Mouse (Mus musculus) forebrain, embryonic 15.5 days (tissue): ENCODE data around the gene Zmiz2. TPM values are rescaled to one million over a fixed set of nuclear protein-coding genes. Genes with fewer than 3 reads are reported as not detected.

Experiments
- ATAC-seq: fragments of 200-750 bp; cut with Nextera tagmentation; replicated peaks from 2 replicates; pipeline ENCODE4 v1.8.0; 2017; ENCODE audit warnings: mild to moderate bottlenecking, moderate TSS enrichment, moderate library complexity
- H3K27ac ChIP-seq: fragments of 300-500 bp; sonication (generic); replicated peaks from 2 replicates; pipeline ENCODE4 v1.5.1; 2015; ENCODE audit warnings: mild to moderate bottlenecking, inconsistent platforms
- H3K27me3 ChIP-seq: fragments of 300-500 bp; sonication (generic); 2 replicates; pipeline ENCODE4 v1.6.1; 2015; ENCODE audit warnings: inconsistent platforms
- H3K36me3 ChIP-seq: fragments of 300-500 bp; sonication (generic); 2 replicates; pipeline ENCODE4 v1.6.1; 2015; ENCODE audit warnings: mild to moderate bottlenecking, inconsistent platforms
- H3K4me1 ChIP-seq: fragments of 300-500 bp; sonication (generic); 2 replicates; pipeline ENCODE4 v1.6.1; 2015; ENCODE audit warnings: inconsistent platforms
- H3K4me2 ChIP-seq: fragments of 300-500 bp; sonication (generic); replicated peaks from 2 replicates; pipeline ENCODE4 v1.6.1; 2015; ENCODE audit warnings: mild to moderate bottlenecking, inconsistent platforms
- H3K4me3 ChIP-seq: fragments of 300-500 bp; sonication (generic); 2 replicates; pipeline ENCODE4 v1.5.1; 2015; ENCODE audit warnings: mild to moderate bottlenecking, inconsistent platforms
- H3K9ac ChIP-seq: fragments of 300-500 bp; sonication (generic); replicated peaks from 2 replicates; pipeline ENCODE4 v1.6.1; 2015; ENCODE audit warnings: mild to moderate bottlenecking, inconsistent platforms
- H3K9me3 ChIP-seq: fragments of 300-500 bp; sonication (generic); 2 replicates; pipeline ENCODE4 v1.6.1; 2016; ENCODE audit warnings: inconsistent platforms
- WGBS: fragments of 180-500 bp; shearing (Covaris S2); methylation state at CpG from one replicate; pipeline ENCODE4 v1.1.7; 2015; ENCODE audit warnings: mixed read lengths; 5-methylcytosine and 5-hydroxymethylcytosine counted together
- polyA plus RNA-seq: library from polyadenylated mRNA; unstranded; fragments of >200 nt; fragmentation: Nextera tagmentation; extraction: Ambion mirVana; gene quantifications from 2 replicates; pipeline ENCODE4 v1.2.1, GENCODE M21; 2015

Gene Zmiz2
- polyA plus RNA-seq, 1 experiment from 2014 or later, result 38.7 TPM

- no peak overlapping the region for H3K9ac ChIP-seq
- 73% methylated on average over 9 of the region's 9 CpGs for WGBS
- no peaks in the 10 kb centered on the region for H3K36me3 ChIP-seq
- H3K9me3 ChIP-seq, result no peaks in the 10 kb centered on the region
- no peak overlapping the region for H3K27ac ChIP-seq
- H3K4me1 ChIP-seq, result no peaks in the 10 kb centered on the region
- H3K4me3 ChIP-seq, result no peak overlapping the region
- no peak overlapping the region for H3K4me2 ChIP-seq
- no peaks in the 10 kb centered on the region for H3K27me3 ChIP-seq
- no peak for ATAC-seq
Measured at GRCm38 (mm10) chr11:6372784-6373183, 16.1 kb upstream of the Zmiz2 start.

GRCm38 (mm10) chr11:6380916-6381315, 8.0 kb upstream of the Zmiz2 start:
- no peak for ATAC-seq
- H3K4me1 ChIP-seq, result no peaks in the 10 kb centered on the region
- no peak overlapping the region for H3K4me2 ChIP-seq
- no peaks in the 10 kb centered on the region for H3K27me3 ChIP-seq
- H3K4me3 ChIP-seq, result no peak overlapping the region
- WGBS, result 90% methylated on average over 6 of the region's 6 CpGs
- no peaks in the 10 kb centered on the region for H3K9me3 ChIP-seq
- H3K27ac ChIP-seq, result no peak overlapping the region
- no peaks in the 10 kb centered on the region for H3K36me3 ChIP-seq
- no peak overlapping the region for H3K9ac ChIP-seq

- no peak overlapping the region for H3K9ac ChIP-seq
- no peaks in the 10 kb centered on the region for H3K27me3 ChIP-seq
- peaks cover 24% of the 10 kb centered on the region for H3K4me1 ChIP-seq
- WGBS, result 89% methylated on average over 6 of the region's 6 CpGs
- peaks cover 17% of the 10 kb centered on the region for H3K36me3 ChIP-seq
- ATAC-seq, result no peak
- peak overlapping the region; percentile 85 for H3K4me3 ChIP-seq
- H3K27ac ChIP-seq, result peak overlapping the region; percentile 97
- H3K4me2 ChIP-seq, result peak overlapping the region; percentile 39; the same call in 1 of the 2 replicates
- no peaks in the 10 kb centered on the region for H3K9me3 ChIP-seq
Measured at GRCm38 (mm10) chr11:6388126-6388725, 648 bp upstream of the Zmiz2 start.

GRCm38 (mm10) chr11:6389483-6389921, 628 bp downstream of the Zmiz2 start:
- no peaks in the 10 kb centered on the region for H3K9me3 ChIP-seq
- peak; percentile 34 for ATAC-seq
- WGBS, result 0% methylated on average over 36 of the region's 43 CpGs
- H3K4me1 ChIP-seq, result peaks cover 32% of the 10 kb centered on the region
- H3K4me3 ChIP-seq, result peak overlapping the region; percentile 85
- H3K36me3 ChIP-seq, result peaks cover 19% of the 10 kb centered on the region
- no peaks in the 10 kb centered on the region for H3K27me3 ChIP-seq
- peak overlapping the region; percentile 97 for H3K27ac ChIP-seq
- H3K9ac ChIP-seq, result peak overlapping the region; percentile 93
- peak overlapping the region; percentile 80 for H3K4me2 ChIP-seq

- H3K4me3 ChIP-seq, result peak overlapping the region; percentile 85
- 80% methylated on average over 8 of the region's 8 CpGs for WGBS
- H3K4me2 ChIP-seq, result peak overlapping the region; percentile 80
- H3K9ac ChIP-seq, result peak overlapping the region; percentile 93
- H3K27ac ChIP-seq, result no peak overlapping the region
- peaks cover 26% of the 10 kb centered on the region for H3K36me3 ChIP-seq
- H3K9me3 ChIP-seq, result no peaks in the 10 kb centered on the region
- peaks cover 32% of the 10 kb centered on the region for H3K4me1 ChIP-seq
- no peaks in the 10 kb centered on the region for H3K27me3 ChIP-seq
- no peak for ATAC-seq
Measured at GRCm38 (mm10) chr11:6390376-6391053, 1.6 kb downstream of the Zmiz2 start.

GRCm38 (mm10) chr11:6391516-6392276, 2.8 kb downstream of the Zmiz2 start:
- Histone ChIP-seq H3K27me3 (no peaks in the 10 kb centered on the region), H3K4me3 (no peak overlapping the region), H3K4me1 (peaks cover 32% of the 10 kb centered on the region), H3K9me3 (no peaks in the 10 kb centered on the region), H3K9ac (no peak overlapping the region), H3K27ac (no peak overlapping the region), H3K36me3 (peaks cover 38% of the 10 kb centered on the region), H3K4me2 (no peak overlapping the region)
- WGBS, result 93% methylated on average over 8 of the region's 8 CpGs
- no peak for ATAC-seq

GRCm38 (mm10) chr11:6392857-6393256, 4.0 kb downstream of the Zmiz2 start:
- no peak for ATAC-seq

GRCm38 (mm10) chr11:6393866-6394265, 5.0 kb downstream of the Zmiz2 start:
- no peaks in the 10 kb centered on the region for H3K27me3 ChIP-seq
- H3K4me3 ChIP-seq, result no peak overlapping the region
- H3K4me2 ChIP-seq, result no peak overlapping the region
- no peaks in the 10 kb centered on the region for H3K9me3 ChIP-seq
- WGBS, result 64% methylated on average over 1 of the region's 1 CpGs
- H3K9ac ChIP-seq, result no peak overlapping the region
- peaks cover 32% of the 10 kb centered on the region for H3K4me1 ChIP-seq
- H3K36me3 ChIP-seq, result peaks cover 59% of the 10 kb centered on the region
- no peak for ATAC-seq
- H3K27ac ChIP-seq, result no peak overlapping the region

More at GRCm38 (mm10) chr11:6392857-6393256, 4.0 kb downstream of the Zmiz2 start:
- peaks cover 49% of the 10 kb centered on the region for H3K36me3 ChIP-seq
- peaks cover 32% of the 10 kb centered on the region for H3K4me1 ChIP-seq
- H3K27me3 ChIP-seq, result no peaks in the 10 kb centered on the region
- no peaks in the 10 kb centered on the region for H3K9me3 ChIP-seq
- no peak overlapping the region for H3K27ac ChIP-seq
- no peak overlapping the region for H3K9ac ChIP-seq
- H3K4me3 ChIP-seq, result no peak overlapping the region
- 92% methylated on average over 6 of the region's 6 CpGs for WGBS
- no peak overlapping the region for H3K4me2 ChIP-seq

- no peaks in the 10 kb centered on the region for H3K27me3 ChIP-seq
- no peak overlapping the region for H3K9ac ChIP-seq
- no peaks in the 10 kb centered on the region for H3K9me3 ChIP-seq
- H3K36me3 ChIP-seq, result peaks cover 76% of the 10 kb centered on the region
- no peak overlapping the region for H3K4me2 ChIP-seq
- H3K4me1 ChIP-seq, result peaks cover 25% of the 10 kb centered on the region
- H3K27ac ChIP-seq, result no peak overlapping the region
- no peak for ATAC-seq
- H3K4me3 ChIP-seq, result no peak overlapping the region
- 87% methylated on average over 5 of the region's 5 CpGs for WGBS
Measured at GRCm38 (mm10) chr11:6395565-6395964, 6.7 kb downstream of the Zmiz2 start.

GRCm38 (mm10) chr11:6398141-6398540, 9.3 kb downstream of the Zmiz2 start:
- ATAC-seq, result no peak
- Histone ChIP-seq H3K4me3 (no peak overlapping the region), H3K9me3 (no peaks in the 10 kb centered on the region), H3K36me3 (peaks cover 85% of the 10 kb centered on the region), H3K9ac (no peak overlapping the region), H3K27ac (no peak overlapping the region), H3K4me1 (peaks cover 8% of the 10 kb centered on the region), H3K27me3 (no peaks in the 10 kb centered on the region), H3K4me2 (no peak overlapping the region)
- 88% methylated on average over 10 of the region's 10 CpGs for WGBS

GRCm38 (mm10) chr11:6402515-6403510, 13.9 kb downstream of the Zmiz2 start:
- ATAC-seq, result no peak
- 87% methylated on average over 19 of the region's 19 CpGs for WGBS

More at GRCm38 (mm10) chr11:6402515-6403510, 13.9 kb downstream of the Zmiz2 start:
- no peak overlapping the region for H3K9ac ChIP-seq
- peaks cover 4% of the 10 kb centered on the region; the same call in 1 of the 2 replicates for H3K4me1 ChIP-seq
- peaks cover 88% of the 10 kb centered on the region for H3K36me3 ChIP-seq
- no peak overlapping the region for H3K4me3 ChIP-seq
- no peaks in the 10 kb centered on the region for H3K27me3 ChIP-seq
- H3K4me2 ChIP-seq, result no peak overlapping the region
- H3K27ac ChIP-seq, result no peak overlapping the region
- H3K9me3 ChIP-seq, result no peaks in the 10 kb centered on the region
